Mouse (Mus musculus) retina, postnatal 7 days (tissue): ENCODE measurements around the gene Ssh2.

Source experiments
- DNase-seq: peaks from one replicate; pipeline ENCODE4 v3.0.0-alpha.2; 2012; ENCODE audit warnings: low read depth, low spot score

The Ssh2 gene

DNA sequence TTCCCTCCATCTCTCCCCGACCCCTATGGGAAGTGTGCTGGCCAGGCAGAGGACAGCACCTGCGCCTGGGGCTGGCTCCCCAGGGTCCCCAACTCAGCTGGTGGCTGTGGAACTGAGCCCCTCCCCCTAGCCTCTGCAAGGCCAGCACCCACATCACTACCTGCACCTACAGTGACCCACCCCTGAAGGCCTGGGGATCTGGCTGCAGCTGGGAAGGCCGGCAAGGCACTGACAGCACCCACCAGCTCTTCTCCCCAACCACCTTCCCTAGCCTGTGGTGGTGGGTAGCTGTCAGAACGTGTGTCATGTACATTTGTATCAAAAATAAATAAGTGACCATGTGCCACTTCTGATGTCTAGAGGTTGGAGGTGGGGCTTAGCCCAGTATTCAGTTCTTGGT is 291.3 kb downstream of the Ssh2 start:
- DNase-seq, result no peak

DNA sequence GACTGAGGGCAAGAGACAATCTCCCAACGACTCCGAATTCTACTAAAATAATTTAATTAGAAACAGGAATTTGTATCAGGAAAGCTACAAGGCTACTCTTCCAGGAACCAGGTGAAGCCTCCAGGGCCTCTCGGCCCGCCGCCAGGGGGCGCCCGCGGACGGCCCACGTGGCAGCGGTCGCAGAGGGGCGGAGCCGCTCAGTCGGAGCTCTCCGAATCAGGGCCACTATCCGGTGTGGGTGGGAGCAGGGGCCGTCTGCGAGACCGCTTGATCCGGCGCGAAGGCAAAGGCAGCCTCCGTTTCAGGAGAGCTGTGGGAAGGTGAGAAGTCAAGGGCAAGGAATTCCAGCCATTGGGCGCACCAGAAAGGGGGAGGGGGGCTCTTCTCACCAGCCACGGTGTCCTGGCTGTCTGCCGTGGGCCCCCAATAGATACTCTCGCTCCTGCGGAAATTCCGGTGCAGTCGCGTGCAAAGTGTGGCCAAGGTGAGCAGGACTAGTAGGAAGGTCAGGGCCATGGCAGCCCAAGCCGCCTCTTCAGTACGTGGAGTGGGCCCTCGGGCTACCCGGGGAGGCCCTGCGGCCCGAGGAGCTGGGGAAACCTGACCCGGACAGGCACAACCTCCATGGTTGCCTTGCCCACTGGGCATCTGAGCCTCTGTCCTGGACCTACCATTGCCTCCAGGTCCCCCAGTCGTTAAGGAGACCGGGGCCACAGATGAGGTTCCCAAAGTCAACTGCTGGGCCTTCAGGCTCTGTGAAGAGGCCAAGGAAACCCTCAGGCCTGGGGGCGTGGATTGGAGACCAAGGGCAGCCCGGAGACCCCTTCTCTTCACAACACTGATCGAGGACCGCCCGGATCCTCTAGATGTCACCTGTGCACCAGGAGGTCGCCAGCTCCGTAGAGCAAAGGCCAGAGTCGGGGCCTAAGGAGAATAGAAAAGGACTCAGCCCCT is 292.3 kb downstream of the Ssh2 start:
- DNase-seq, result peak; percentile 79
